Mouse (Mus musculus): ENCODE data around the gene Nrxn2.

DNA sequence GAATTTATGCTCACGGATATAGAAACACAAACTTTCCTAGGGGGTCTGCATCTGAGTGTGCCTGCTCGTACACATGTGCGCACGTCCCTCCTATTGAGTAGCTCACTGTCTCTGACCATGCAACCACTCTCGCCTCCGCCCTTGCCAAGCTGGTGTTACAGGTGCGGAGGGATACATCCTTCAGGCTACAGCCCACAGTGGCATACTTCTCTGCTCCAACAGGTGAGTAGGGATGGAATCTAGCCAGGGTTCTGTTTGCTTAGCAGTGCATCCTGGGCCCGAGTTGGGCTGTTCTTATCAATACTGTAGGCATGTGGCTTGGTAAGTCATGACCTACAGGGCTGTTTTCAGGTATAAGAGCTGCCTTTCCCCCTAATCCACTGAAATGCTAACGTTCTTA lies 107.5 kb downstream of the Nrxn2 start:
- TF ChIP-seq MAFK (IDR thresholded peaks at IDR 0.05; ENCODE audit: insufficient replicate concordance, low read length) (no peak), POLR2A (IDR thresholded peaks at IDR 0.05; ENCODE audit: low read depth, low read length) (no peak), CTCF (conservative IDR thresholded peaks at IDR 0.05 in 1 of 2, IDR thresholded peaks at IDR 0.05 in 1 of 2; ENCODE audit: low read depth in 2 of 2, low read length in 2 of 2) (no peak)

All from CH12.LX (cell line).